Mouse (Mus musculus) lung, postnatal 0 days (tissue): ENCODE results near the gene Slc13a4. TPM values are rescaled to one million over a fixed set of nuclear protein-coding genes. Genes with fewer than 3 reads are reported as not detected.

Source experiments
- ATAC-seq: fragments of 200-750 bp; cut with Nextera tagmentation; 2 replicates; pipeline ENCODE4 v1.8.0; 2017; ENCODE audit warnings: moderate library complexity
- DNase-seq: peaks from one replicate; pipeline ENCODE4 v3.0.0-alpha.2; 2016; ENCODE audit warnings: low spot score
- H3K27ac ChIP-seq: fragments of 300-500 bp; sonication (generic); 2 replicates; pipeline ENCODE4 v1.5.1; 2014; ENCODE audit warnings: antibody characterized with exemption, mild to moderate bottlenecking, low read length, mixed read lengths
- H3K27me3 ChIP-seq: fragments of 300-500 bp; sonication (generic); replicated peaks from 2 replicates; pipeline ENCODE4 v1.6.1; 2014; ENCODE audit warnings: low read length, mixed read lengths; ENCODE audit not compliant: insufficient read depth
- H3K36me3 ChIP-seq: fragments of 300-500 bp; sonication (generic); 2 replicates; pipeline ENCODE4 v1.6.1; 2014; ENCODE audit warnings: low read length, mixed read lengths; ENCODE audit not compliant: insufficient read depth
- H3K4me1 ChIP-seq: fragments of 300-500 bp; sonication (generic); 2 replicates; pipeline ENCODE4 v1.6.1; 2014; ENCODE audit warnings: antibody characterized with exemption, low read depth, low read length, mixed read lengths; ENCODE audit not compliant: insufficient read depth
- H3K4me2 ChIP-seq: fragments of 300-500 bp; sonication (generic); replicated peaks from 2 replicates; pipeline ENCODE4 v1.6.1; 2014; ENCODE audit warnings: low read depth, mild to moderate bottlenecking, low read length, moderate library complexity, mixed read lengths
- H3K4me3 ChIP-seq: fragments of 300-500 bp; sonication (generic); 2 replicates; pipeline ENCODE4 v1.5.1; 2014; ENCODE audit warnings: low read depth, low read length
- H3K9ac ChIP-seq: fragments of 300-500 bp; sonication (generic); replicated peaks from 2 replicates; pipeline ENCODE4 v1.6.1; 2014; ENCODE audit warnings: low read depth, mild to moderate bottlenecking
- H3K9me3 ChIP-seq: fragments of 300-500 bp; sonication (generic); 2 replicates; pipeline ENCODE4 v1.6.1; 2016; ENCODE audit warnings: low read length, mixed read lengths
- CTCF ChIP-seq: IDR thresholded peaks from 2 replicates; pipeline ENCODE4 v1.5.1; 2016; ENCODE audit warnings: antibody characterized with exemption, mild to moderate bottlenecking
- EP300 ChIP-seq: IDR thresholded peaks from 2 replicates; pipeline ENCODE4 v1.6.1; 2016; ENCODE audit warnings: antibody characterized with exemption, mild to moderate bottlenecking, control low read depth
- WGBS: fragments of 180-500 bp; shearing (Covaris S2); extraction: QIAGEN DNeasy Blood & Tissue Kit; methylation state at CpG from one replicate; pipeline ENCODE4 v1.1.7; 2014; 5-methylcytosine and 5-hydroxymethylcytosine counted together
- polyA plus RNA-seq: library from polyadenylated mRNA; unstranded; fragments of >200 nt; fragmentation: Nextera tagmentation; extraction: Ambion mirVana; gene quantifications from 2 replicates; pipeline ENCODE4 v1.2.1, GENCODE M21; 2015

Gene Slc13a4
- polyA plus RNA-seq, 1 experiment from 2014 or later = 1.0 TPM

- ATAC-seq = no peak
- H3K36me3 ChIP-seq = peaks cover 20% of the 10 kb centered on the region
- WGBS = 84% methylated on average over 4 of the region's 4 CpGs
Observed at GRCm38 (mm10) chr6:35225696-35226095, 82.2 kb downstream of the Slc13a4 start.

More at GRCm38 (mm10) chr6:35225696-35226095, 82.2 kb downstream of the Slc13a4 start:
- H3K27ac ChIP-seq = no peak overlapping the region
- H3K4me3 ChIP-seq = no peak overlapping the region
- no peak for DNase-seq
- no peaks in the 10 kb centered on the region for H3K4me1 ChIP-seq
- H3K4me2 ChIP-seq = no peak overlapping the region
- H3K27me3 ChIP-seq = no peaks in the 10 kb centered on the region
- H3K9ac ChIP-seq = no peak overlapping the region
- no peaks in the 10 kb centered on the region for H3K9me3 ChIP-seq
- no peak for TF ChIP-seq EP300
- TF ChIP-seq CTCF = no peak

Other genes starting within 250 kb of the Slc13a4 start
- 21.6 and 22.8 TPM in 2 replicates for gene Cnot4, start 174.4 kb downstream of the Slc13a4 start, polyA plus RNA-seq
- 4.7 and 6.2 TPM in 2 replicates for gene Nup205, start 130.7 kb downstream of the Slc13a4 start, polyA plus RNA-seq
- gene Fam180a, start 18.0 kb upstream of the Slc13a4 start, polyA plus RNA-seq = 3.4 and 4.4 TPM in 2 replicates
- gene Mtpn, start 231.8 kb upstream of the Slc13a4 start, polyA plus RNA-seq = 79.8 and 97.3 TPM in 2 replicates